Mouse (Mus musculus) left cerebral cortex, postnatal 36 days (tissue): ENCODE results near the gene Wipf2. TPM values are rescaled to one million over a fixed set of nuclear protein-coding genes. Genes with fewer than 3 reads are reported as not detected.
"Not testable (repeated sequence)": the region's sequence is repeated elsewhere in the genome, so short reads cannot be mapped to it uniquely, and the experiment has no call there.

Experiments
- DNase-seq, 2 experiments: peaks; one replicate each; pipeline ENCODE4 v3.0.0; 2021 to 2022; ENCODE audit warnings: low spot score in 2 of 2, mixed read lengths in 1 of 2
- intact Hi-C: fragments of 180-260 bp; cut with DNase I; formaldehyde crosslinking; loops from one replicate; pipeline ENCODE4 v1.15.1; 2025
- total RNA-seq, 2 experiments: library from RNA; stranded (reverse); gene quantifications; 2 replicates each; pipeline ENCODE4 v1.2.3; 2021

Wipf2 gene
- total RNA-seq, 2 experiments from 2014 or later, result 67.4 to 74.6 TPM

- intact Hi-C loops, result loop anchor here (5.0 kb wide), 1 partner anchor 110 kb away; no protein-coding TSS in a partner anchor
- no peak for DNase-seq
These were observed 64.1 kb downstream of the Wipf2 start, which contains the start of gene Rara for GRCm38 (mm10) chr11:98927438-98928076. Gene Rara, plus strand, starts transcription at chr11:98927818.

DNA sequence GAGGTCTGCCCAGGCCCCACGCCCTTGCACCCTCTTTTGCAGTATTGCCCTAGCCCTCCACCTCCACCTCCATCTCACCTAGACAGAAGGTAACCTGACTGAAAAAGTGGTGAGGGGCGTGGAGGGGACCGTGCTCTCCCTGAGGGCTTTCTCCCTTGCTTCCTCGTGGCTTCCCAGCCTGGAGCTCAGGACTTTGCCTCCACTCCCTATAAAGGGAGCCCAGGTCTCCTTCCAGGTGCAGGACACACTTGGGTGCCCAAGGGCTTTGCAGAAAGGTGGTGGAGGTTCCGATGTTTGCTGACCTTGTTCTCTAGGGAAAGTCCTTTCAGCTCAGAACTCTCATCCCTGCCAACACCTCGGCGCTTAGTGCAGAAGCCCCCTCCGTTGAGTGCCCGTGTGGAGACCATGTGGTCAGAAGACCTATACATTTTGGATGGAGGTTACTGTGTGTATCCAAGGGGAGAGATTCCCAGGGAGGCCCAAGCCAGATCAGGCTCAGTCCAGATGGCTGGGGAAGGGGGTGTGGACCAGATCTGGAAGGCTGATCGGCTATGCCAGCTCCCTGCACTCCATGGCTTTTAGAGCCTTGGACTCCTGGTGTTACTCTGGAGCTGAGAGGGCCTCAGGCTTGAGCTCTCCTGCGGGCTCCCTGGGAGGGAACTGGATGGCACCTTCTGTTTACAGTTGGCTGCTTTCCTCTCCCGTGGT is 64.9 kb downstream of the Wipf2 start:
- intact Hi-C loops, result loop anchor here (5.0 kb wide), 1 partner anchor 109 kb away; no protein-coding TSS in a partner anchor
- DNase-seq, result no peak

DNA sequence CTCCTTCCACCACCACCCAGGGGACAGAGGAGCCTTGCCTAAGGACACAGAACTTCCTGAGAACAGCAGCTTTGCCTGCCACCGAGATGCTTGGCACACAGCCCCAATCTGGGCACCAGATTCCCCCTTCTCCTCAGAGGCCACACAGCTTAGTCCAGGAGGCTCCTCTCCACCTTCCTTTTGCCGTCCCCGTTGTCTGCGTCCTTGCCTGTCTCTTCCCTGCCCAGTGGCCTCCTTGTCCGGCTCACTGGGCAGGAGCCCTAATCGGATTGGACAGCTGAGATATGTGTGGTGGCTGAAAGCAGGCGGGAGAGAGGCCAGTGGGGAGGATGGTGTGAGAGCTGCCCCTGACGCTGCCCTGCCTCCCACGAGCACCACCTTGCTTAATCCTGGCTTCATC is 66.1 kb downstream of the Wipf2 start:
- DNase-seq, result no peak
- intact Hi-C loops, result loop anchor here (5.0 kb wide), 1 partner anchor 108 kb away; no protein-coding TSS in a partner anchor

DNA sequence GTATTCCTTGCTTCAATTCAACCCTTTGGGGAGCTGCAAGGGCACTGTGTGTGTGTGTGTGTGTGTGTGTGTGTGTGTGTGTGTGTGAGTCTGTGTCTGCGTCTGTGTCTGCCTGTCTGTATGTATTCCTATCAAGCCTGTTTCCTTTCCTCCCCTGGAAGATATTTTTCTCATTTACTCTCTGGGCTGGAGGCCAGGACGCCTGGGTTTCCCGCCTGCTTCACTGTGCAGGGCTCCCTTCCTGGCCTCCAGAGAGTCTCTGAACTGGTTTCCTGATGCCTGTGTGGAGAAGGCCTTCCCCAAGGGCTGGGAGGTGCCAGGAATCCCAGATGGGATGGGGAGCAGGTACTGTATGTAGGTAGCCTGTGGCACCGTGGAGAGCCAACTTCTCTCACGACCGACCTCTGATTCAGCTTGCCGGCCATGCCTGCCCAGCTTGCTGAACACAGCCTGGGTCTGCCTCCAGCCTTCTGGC is 66.7 kb downstream of the Wipf2 start:
- intact Hi-C loops, result no loop called here

DNA sequence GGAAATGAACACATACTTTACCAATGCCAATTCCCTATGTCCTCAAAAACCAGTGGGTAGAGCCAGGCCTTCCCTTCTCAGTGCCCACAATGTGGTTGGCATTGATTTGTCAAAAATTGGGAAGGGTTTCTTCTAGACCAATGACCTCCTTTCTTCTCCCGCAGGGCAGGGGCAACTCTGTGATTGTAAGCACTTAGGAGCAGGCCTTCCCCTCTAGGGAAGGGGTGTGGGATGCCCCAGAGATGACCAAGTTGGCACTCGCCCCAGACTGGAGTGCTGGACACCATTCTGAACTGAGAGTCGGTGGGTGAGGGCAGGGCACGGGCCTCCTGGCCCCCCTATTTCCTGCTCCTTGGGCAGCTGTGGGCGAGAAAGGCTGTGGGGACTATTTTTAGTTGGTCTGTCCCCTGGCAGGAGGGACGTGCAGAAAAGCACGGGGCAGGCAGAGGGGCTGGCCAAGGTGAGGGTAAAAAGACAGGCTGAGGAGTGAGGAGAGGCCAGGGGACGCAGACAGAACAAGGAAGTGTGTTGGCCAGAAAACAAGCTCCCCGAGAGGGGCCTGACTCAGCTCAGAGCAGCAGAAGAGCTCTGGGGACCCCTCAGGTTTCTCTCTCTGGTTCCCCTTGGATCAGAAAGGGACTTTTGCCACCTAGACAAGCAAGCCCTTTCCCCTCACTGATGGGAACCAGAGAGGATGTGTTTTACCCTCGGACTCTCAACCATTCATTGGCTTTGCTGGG is 67.5 kb downstream of the Wipf2 start:
- intact Hi-C loops, result no loop called here

More for the DNA sequence above, 66.7 kb downstream of the Wipf2 start:
- no peak for DNase-seq

GRCm38 (mm10) chr11:98931513-98932292 is 68.3 kb downstream of the Wipf2 start:
- DNase-seq, result no peak
- intact Hi-C loops, result no loop called here

More for the DNA sequence above, 67.5 kb downstream of the Wipf2 start:
- no peak for DNase-seq

DNA sequence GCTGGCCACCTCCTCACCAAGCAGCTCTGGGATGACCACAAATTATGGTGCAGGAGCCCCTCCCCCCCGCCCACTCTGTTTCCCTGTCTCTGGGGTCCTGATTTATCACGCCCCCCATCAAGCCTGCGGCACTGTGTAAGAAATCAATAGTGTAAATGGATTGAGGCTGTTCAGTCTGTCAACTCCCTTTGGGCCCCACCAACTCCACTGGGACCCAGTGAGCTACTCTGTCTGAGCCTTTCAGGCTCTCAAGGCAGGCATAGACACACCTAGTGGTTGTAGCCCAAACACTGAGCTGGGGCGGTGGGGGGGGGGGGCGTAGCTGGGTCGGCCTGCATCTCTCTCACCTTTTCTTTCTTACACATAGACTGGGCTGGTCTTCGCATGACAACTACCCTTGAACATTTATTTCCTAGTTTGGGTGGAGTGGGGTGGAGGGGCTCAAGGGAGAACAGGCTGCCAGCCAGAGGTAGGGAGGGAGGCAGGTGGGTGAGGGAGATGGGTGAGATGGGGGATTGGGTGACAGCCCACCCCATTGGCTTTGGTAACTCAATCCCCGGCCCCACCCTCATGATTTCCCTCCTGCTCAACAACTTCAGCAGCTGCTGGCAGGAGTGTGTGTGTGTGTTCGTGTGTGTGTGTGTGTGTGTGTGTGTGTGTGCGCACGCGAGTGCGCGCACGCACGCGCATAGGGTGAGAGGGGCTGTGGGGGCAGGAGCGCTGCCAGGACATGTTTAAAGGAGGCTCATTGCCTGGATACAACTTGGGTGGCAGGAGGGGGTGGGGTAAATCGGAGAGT is 69.1 kb downstream of the Wipf2 start:
- DNase-seq, result no peak
- intact Hi-C loops, result no loop called here

GRCm38 (mm10) chr11:98933151-98933550 is 69.7 kb downstream of the Wipf2 start:
- intact Hi-C loops, result no loop called here
- peak in 1 of 2 experiments; percentile 75 for DNase-seq

DNA sequence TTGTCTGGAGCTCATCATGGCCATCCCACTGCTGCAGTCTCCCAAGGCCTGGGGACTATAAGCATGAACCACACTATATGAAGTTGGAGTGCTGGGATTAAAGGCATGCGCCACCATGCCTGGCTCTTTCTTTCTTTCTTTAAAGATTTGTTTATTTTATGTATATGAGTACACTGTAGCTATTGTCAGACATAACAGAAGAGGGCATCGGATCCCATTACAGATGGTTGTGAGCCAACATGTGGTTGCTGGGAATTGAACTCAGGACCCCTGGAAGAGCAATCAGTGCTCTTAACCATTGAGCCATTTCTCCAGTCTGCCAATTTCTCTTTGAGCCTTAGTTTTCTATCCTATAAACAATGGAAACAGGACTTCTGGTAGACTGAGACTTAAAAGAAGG is 70.4 kb downstream of the Wipf2 start:
- DNase-seq, intact Hi-C loops: not testable (repeated sequence)

DNA sequence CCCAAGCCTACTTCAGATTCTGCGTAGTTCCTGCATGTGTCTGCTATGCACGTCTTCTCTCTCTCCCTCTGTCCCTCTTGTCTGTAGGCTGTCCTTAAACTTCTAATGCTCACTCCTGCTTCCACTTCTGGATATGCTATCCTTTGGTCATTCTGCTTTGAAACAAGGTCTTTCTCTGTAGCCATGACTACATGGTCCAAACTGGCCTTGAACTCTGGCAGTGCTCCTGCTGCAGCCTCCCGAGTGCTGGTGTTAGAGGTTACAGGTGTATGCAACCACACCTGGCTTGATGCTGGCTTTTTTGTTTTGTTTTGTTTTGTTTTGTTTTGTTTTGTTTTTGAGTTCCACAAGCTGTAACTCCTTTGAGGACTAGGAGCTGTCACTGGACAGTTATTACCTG is 70.9 kb downstream of the Wipf2 start:
- intact Hi-C loops, result no loop called here
- DNase-seq, result no peak

- intact Hi-C loops, result no loop called here
- no peak for DNase-seq
These were observed 71.7 kb downstream of the Wipf2 start for GRCm38 (mm10) chr11:98935123-98935522.

DNA sequence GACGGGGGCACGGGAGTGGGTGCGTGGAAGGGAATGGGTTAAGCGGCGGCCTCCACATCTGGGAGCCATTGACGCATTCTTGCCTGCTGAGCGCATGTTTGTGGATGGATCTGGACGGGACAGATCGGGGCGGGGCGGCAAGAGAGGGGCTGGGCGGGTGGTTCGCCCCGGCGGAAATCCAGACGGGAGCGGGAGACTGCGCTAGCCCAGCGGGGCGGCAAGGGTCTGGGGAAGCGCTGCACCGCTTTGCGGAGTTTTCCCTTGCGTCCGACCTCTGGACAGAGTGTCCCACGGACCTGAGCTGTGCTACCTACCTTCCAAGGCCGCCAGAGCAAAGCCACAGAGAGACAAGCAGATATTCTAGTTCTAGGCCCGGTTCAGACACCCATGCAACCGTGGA is 72.7 kb downstream of the Wipf2 start:
- no peak for DNase-seq
- intact Hi-C loops, result no loop called here

DNA sequence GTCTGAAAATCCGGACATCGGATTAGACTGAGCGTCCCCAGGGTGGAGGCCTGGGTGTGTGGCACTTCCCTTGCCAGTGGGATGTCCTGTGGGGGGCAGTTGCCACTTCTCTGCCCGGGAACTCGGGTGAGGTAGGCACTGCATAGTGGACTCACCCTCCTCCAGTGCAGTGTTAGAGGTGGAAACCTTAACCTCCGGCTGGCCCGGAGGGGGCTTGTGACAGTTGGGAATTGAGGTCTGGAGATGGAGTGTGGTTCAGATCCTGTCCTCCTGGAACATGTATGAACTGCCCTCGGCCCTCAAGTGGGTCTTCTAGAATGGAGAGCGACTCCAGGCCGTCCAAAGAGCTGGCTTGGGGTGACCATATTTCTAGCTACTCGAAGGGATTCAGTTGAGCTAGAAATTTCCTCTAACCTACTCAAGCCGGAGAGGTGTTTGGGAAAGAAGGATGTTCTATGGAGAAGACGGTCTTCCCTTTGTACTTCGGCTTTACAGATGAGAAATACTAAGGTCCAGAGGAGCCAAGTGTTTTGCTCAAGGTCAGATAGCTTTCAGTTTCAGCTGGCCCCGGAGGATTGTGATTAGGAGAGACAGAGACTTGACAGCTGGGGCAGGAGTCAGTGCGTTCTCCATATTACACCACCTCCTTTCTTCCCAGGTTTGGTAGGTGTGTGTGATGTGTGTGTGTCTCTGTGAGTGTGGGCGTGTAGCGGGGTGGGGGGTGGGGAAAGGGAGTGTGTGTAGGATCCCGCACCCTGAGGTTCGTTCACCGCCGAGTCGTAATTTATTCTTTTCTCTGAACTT is 73.4 kb downstream of the Wipf2 start:
- DNase-seq, result no peak
- intact Hi-C loops, result no loop called here

DNA sequence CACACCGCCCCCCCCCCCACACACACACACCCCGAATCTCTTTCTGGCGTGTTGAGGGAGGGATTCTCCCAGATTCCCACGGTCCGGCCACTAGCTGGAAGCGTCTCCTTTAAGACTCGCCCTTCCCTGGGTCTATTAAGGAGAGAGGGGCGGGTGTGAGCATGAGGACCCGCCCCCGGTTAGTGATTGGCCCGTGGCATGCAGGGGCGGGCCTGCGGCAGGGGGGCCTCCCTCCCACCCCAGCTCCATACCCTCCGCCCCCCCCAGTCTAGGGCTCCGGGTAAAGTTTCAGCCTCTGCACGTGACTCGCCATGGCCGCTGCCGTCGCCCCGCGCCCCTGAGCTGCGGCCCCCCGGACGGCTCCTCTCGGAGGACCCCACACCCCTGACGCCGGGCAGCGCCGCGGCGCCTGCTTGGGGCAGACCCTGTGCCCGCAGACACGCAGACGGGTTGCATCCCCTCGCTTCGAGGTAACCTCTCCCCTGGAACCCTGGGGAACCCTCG is 74.0 kb downstream of the Wipf2 start:
- no peak for DNase-seq
- intact Hi-C loops, result no loop called here

GRCm38 (mm10) chr11:98937914-98938694 is 74.7 kb downstream of the Wipf2 start:
- intact Hi-C loops, result no loop called here
- DNase-seq, result no peak

DNA sequence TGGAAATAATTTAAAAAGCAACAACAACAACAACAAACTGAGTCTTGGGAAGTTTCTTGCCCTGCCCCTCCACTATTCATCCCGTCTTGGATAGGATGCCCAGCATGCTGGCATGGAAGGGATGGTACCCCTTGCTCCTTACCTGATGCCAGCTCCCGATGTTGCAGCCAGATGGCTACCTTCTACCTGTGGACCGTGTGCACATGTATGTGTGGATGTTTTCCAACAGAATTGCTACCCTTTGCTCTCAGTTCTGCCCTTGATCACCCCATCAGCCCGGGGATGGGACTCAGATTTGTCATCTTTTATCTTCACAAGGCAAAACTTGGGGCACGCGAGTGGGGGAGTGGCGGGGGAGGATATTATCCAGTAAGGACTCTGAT is 75.3 kb downstream of the Wipf2 start:
- DNase-seq, result no peak
- intact Hi-C loops, result no loop called here
